Mouse (Mus musculus): ENCODE measurements around the gene Deaf1. TPM values are rescaled to one million over a fixed set of nuclear protein-coding genes. Genes with fewer than 3 reads are reported as not detected.

The Deaf1 gene
- polyA plus RNA-seq, 1 experiment from 2014 or later: 187 TPM

GRCm38 (mm10) chr7:141315076-141315475, 12.4 kb downstream of the Deaf1 start:
- no peak for DNase-seq (ENCODE audit: low spot score)
- 94% methylated on average over 8 of the region's 8 CpGs for WGBS
- H3K36me3 ChIP-seq (replicated peaks; ENCODE audit: control insufficient read depth, insufficient read depth): peaks cover 100% of the 10 kb centered on the region
- no peak overlapping the region for H3K27ac ChIP-seq
- no peaks in the 10 kb centered on the region for H3K27me3 ChIP-seq (ENCODE audit: control insufficient read depth, insufficient read depth, low read length)
- H3K4me3 ChIP-seq (replicated peaks; ENCODE audit: low read length): no peak overlapping the region
- no peak for ATAC-seq (ENCODE audit: low FRiP score)
- no peak overlapping the region for H3K9ac ChIP-seq
- H3K4me1 ChIP-seq (replicated peaks; ENCODE audit: control insufficient read depth, insufficient read depth, low read length): no peaks in the 10 kb centered on the region
- no peaks in the 10 kb centered on the region for H3K9me3 ChIP-seq (ENCODE audit: control insufficient read depth, low read length)
- no peak overlapping the region for H3K4me2 ChIP-seq (replicated peaks)

- ATAC-seq (ENCODE audit: low FRiP score): no peak
- 97% methylated on average over 2 of the region's 2 CpGs for WGBS
- no peaks in the 10 kb centered on the region for H3K4me1 ChIP-seq (replicated peaks; ENCODE audit: control insufficient read depth, insufficient read depth, low read length)
Observed at GRCm38 (mm10) chr7:141314416-141314815, 13.1 kb downstream of the Deaf1 start.

GRCm38 (mm10) chr7:141304537-141304936, 23.0 kb downstream of the Deaf1 start:
- 88% methylated on average over 4 of the region's 4 CpGs for WGBS
- no peak overlapping the region for H3K9ac ChIP-seq
- H3K4me3 ChIP-seq (replicated peaks; ENCODE audit: low read length): no peak overlapping the region
- no peak overlapping the region for H3K4me2 ChIP-seq (replicated peaks)
- no peak overlapping the region for H3K27ac ChIP-seq
- no peaks in the 10 kb centered on the region for H3K9me3 ChIP-seq (ENCODE audit: control insufficient read depth, low read length)
- peaks cover 96% of the 10 kb centered on the region for H3K36me3 ChIP-seq (replicated peaks; ENCODE audit: control insufficient read depth, insufficient read depth)
- no peaks in the 10 kb centered on the region for H3K4me1 ChIP-seq (replicated peaks; ENCODE audit: control insufficient read depth, insufficient read depth, low read length)
- DNase-seq (ENCODE audit: low spot score): no peak
- no peaks in the 10 kb centered on the region for H3K27me3 ChIP-seq (ENCODE audit: control insufficient read depth, insufficient read depth, low read length)
- no peak for ATAC-seq (ENCODE audit: low FRiP score)

More at GRCm38 (mm10) chr7:141314416-141314815, 13.1 kb downstream of the Deaf1 start:
- Histone ChIP-seq H3K27ac (no peak overlapping the region), H3K9me3 (ENCODE audit: control insufficient read depth, low read length) (no peaks in the 10 kb centered on the region), H3K9ac (no peak overlapping the region), H3K27me3 (ENCODE audit: control insufficient read depth, insufficient read depth, low read length) (no peaks in the 10 kb centered on the region), H3K4me3 (replicated peaks; ENCODE audit: low read length) (no peak overlapping the region), H3K4me2 (replicated peaks) (no peak overlapping the region), H3K36me3 (replicated peaks; ENCODE audit: control insufficient read depth, insufficient read depth) (peaks cover 100% of the 10 kb centered on the region)
- DNase-seq (ENCODE audit: low spot score): no peak

- 73% methylated on average over 1 of the region's 1 CpGs for WGBS
- no peak overlapping the region for H3K4me3 ChIP-seq (replicated peaks; ENCODE audit: low read length)
- H3K9me3 ChIP-seq (ENCODE audit: control insufficient read depth, low read length): no peaks in the 10 kb centered on the region
- H3K4me2 ChIP-seq (replicated peaks): no peak overlapping the region
- peaks cover 90% of the 10 kb centered on the region for H3K36me3 ChIP-seq (replicated peaks; ENCODE audit: control insufficient read depth, insufficient read depth)
- no peak for ATAC-seq (ENCODE audit: low FRiP score)
- H3K27me3 ChIP-seq (ENCODE audit: control insufficient read depth, insufficient read depth, low read length): no peaks in the 10 kb centered on the region
- H3K4me1 ChIP-seq (replicated peaks; ENCODE audit: control insufficient read depth, insufficient read depth, low read length): no peaks in the 10 kb centered on the region
- no peak overlapping the region for H3K9ac ChIP-seq
- no peak overlapping the region for H3K27ac ChIP-seq
- DNase-seq (ENCODE audit: low spot score): no peak
Observed at GRCm38 (mm10) chr7:141302702-141303268, 24.7 kb downstream of the Deaf1 start.

- no peak for DNase-seq (ENCODE audit: low spot score)
- Histone ChIP-seq H3K36me3 (replicated peaks; ENCODE audit: control insufficient read depth, insufficient read depth) (peaks cover 91% of the 10 kb centered on the region), H3K27ac (no peak overlapping the region), H3K4me1 (replicated peaks; ENCODE audit: control insufficient read depth, insufficient read depth, low read length) (no peaks in the 10 kb centered on the region), H3K9ac (no peak overlapping the region), H3K4me3 (replicated peaks; ENCODE audit: low read length) (no peak overlapping the region), H3K9me3 (ENCODE audit: control insufficient read depth, low read length) (no peaks in the 10 kb centered on the region), H3K4me2 (replicated peaks) (no peak overlapping the region), H3K27me3 (ENCODE audit: control insufficient read depth, insufficient read depth, low read length) (no peaks in the 10 kb centered on the region)
- no peak for ATAC-seq (ENCODE audit: low FRiP score)
- WGBS: 93% methylated on average over 9 of the region's 9 CpGs
Observed at GRCm38 (mm10) chr7:141301386-141301785, 26.1 kb downstream of the Deaf1 start.

GRCm38 (mm10) chr7:141299175-141299574, 28.3 kb downstream of the Deaf1 start:
- no peak overlapping the region for H3K9ac ChIP-seq
- peaks cover 73% of the 10 kb centered on the region for H3K36me3 ChIP-seq (replicated peaks; ENCODE audit: control insufficient read depth, insufficient read depth)
- WGBS: 96% methylated on average over 8 of the region's 8 CpGs
- no peak overlapping the region for H3K4me2 ChIP-seq (replicated peaks)
- DNase-seq (ENCODE audit: low spot score) (no peak), ATAC-seq (ENCODE audit: low FRiP score) (no peak)
- H3K4me1 ChIP-seq (replicated peaks; ENCODE audit: control insufficient read depth, insufficient read depth, low read length): peaks cover 6% of the 10 kb centered on the region; the same call in 1 of the 2 replicates
- peaks cover 19% of the 10 kb centered on the region for H3K27me3 ChIP-seq (ENCODE audit: control insufficient read depth, insufficient read depth, low read length)
- no peak overlapping the region for H3K4me3 ChIP-seq (replicated peaks; ENCODE audit: low read length)
- no peak overlapping the region for H3K27ac ChIP-seq
- H3K9me3 ChIP-seq (ENCODE audit: control insufficient read depth, low read length): no peaks in the 10 kb centered on the region

- Histone ChIP-seq H3K27ac (no peak overlapping the region), H3K4me1 (replicated peaks; ENCODE audit: control insufficient read depth, insufficient read depth, low read length) (peaks cover 11% of the 10 kb centered on the region; the same call in 1 of the 2 replicates), H3K4me2 (replicated peaks) (no peak overlapping the region), H3K27me3 (ENCODE audit: control insufficient read depth, insufficient read depth, low read length) (peaks cover 30% of the 10 kb centered on the region), H3K9me3 (ENCODE audit: control insufficient read depth, low read length) (no peaks in the 10 kb centered on the region), H3K9ac (no peak overlapping the region), H3K4me3 (replicated peaks; ENCODE audit: low read length) (no peak overlapping the region), H3K36me3 (replicated peaks; ENCODE audit: control insufficient read depth, insufficient read depth) (peaks cover 63% of the 10 kb centered on the region)
- WGBS: 92% methylated on average over 3 of the region's 3 CpGs
- ATAC-seq (ENCODE audit: low FRiP score) (no peak), DNase-seq (ENCODE audit: low spot score) (no peak)
Observed at GRCm38 (mm10) chr7:141297926-141298650, 29.4 kb downstream of the Deaf1 start.

- Histone ChIP-seq H3K27me3 (ENCODE audit: control insufficient read depth, insufficient read depth, low read length) (peaks cover 51% of the 10 kb centered on the region), H3K4me1 (replicated peaks; ENCODE audit: control insufficient read depth, insufficient read depth, low read length) (peaks cover 16% of the 10 kb centered on the region; the same call in 1 of the 2 replicates), H3K27ac (no peak overlapping the region), H3K9me3 (ENCODE audit: control insufficient read depth, low read length) (no peaks in the 10 kb centered on the region), H3K36me3 (replicated peaks; ENCODE audit: control insufficient read depth, insufficient read depth) (peaks cover 29% of the 10 kb centered on the region), H3K4me3 (replicated peaks; ENCODE audit: low read length) (peak overlapping the region; percentile 36), H3K4me2 (replicated peaks) (peak overlapping the region; percentile 67), H3K9ac (no peak overlapping the region)
- no peak for ATAC-seq (ENCODE audit: low FRiP score)
- DNase-seq (ENCODE audit: low spot score): no peak
- WGBS: 8% methylated on average over 22 of the region's 22 CpGs
Observed at GRCm38 (mm10) chr7:141294479-141294878, 33.0 kb downstream of the Deaf1 start.

GRCm38 (mm10) chr7:141293852-141294471, 33.5 kb downstream of the Deaf1 start:
- Histone ChIP-seq H3K27me3 (ENCODE audit: control insufficient read depth, insufficient read depth, low read length) (peaks cover 51% of the 10 kb centered on the region), H3K4me3 (replicated peaks; ENCODE audit: low read length) (peak overlapping the region; percentile 36), H3K4me1 (replicated peaks; ENCODE audit: control insufficient read depth, insufficient read depth, low read length) (peaks cover 16% of the 10 kb centered on the region; the same call in 1 of the 2 replicates), H3K9me3 (ENCODE audit: control insufficient read depth, low read length) (no peaks in the 10 kb centered on the region), H3K9ac (peak overlapping the region; percentile 51; the same call in 1 of the 2 replicates), H3K27ac (no peak overlapping the region), H3K4me2 (replicated peaks) (peak overlapping the region; percentile 67), H3K36me3 (replicated peaks; ENCODE audit: control insufficient read depth, insufficient read depth) (peaks cover 24% of the 10 kb centered on the region)
- ATAC-seq (ENCODE audit: low FRiP score): peak; percentile 21; the same call in 1 of the 2 replicates
- under 1% methylated on average over 53 of the region's 53 CpGs for WGBS
- DNase-seq (ENCODE audit: low spot score): no peak

All from hindbrain, embryonic 14.5 days (tissue).